Mouse (Mus musculus) olfactory bulb, adult 2 months (tissue): ENCODE measurements around the gene Gm43517.

Experiments
- CTCF ChIP-seq: fragments of 200-500 bp; IDR thresholded peaks from 2 replicates; pipeline ENCODE4 v1.5.1; 2012; ENCODE audit warnings: low read depth, mild to moderate bottlenecking, low read length, moderate library complexity; ENCODE audit not compliant: insufficient read depth
- POLR2A ChIP-seq: fragments of 200-500 bp; IDR thresholded peaks from 2 replicates; pipeline ENCODE4 v1.6.1; 2012; ENCODE audit warnings: mild to moderate bottlenecking, low read depth, low read length, moderate library complexity; ENCODE audit not compliant: insufficient read depth

DNA sequence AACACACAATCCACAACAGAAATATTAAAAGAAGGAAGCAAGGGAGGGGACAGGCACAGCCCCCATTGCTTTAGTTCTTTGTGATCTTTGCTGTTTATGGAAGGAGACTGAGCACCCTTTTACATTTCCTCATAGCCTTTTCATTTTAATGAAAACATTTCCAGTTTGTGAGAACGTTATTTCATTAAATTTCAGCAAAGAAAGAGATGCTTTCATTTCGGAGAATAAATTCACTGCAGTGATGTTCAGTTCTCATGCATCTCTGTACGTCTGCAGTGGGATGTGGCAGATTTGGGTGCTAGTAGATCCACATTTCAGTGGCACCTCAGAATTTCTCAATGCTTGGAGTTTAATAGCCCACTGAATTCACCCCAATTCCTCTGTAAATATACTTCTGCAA is 13.7 kb downstream of the Gm43517 start:
- TF ChIP-seq POLR2A: no peak
- no peak for TF ChIP-seq CTCF
